22 mouse cellular contexts compared by ENCODE assay signal in the genomic region with DNA sequence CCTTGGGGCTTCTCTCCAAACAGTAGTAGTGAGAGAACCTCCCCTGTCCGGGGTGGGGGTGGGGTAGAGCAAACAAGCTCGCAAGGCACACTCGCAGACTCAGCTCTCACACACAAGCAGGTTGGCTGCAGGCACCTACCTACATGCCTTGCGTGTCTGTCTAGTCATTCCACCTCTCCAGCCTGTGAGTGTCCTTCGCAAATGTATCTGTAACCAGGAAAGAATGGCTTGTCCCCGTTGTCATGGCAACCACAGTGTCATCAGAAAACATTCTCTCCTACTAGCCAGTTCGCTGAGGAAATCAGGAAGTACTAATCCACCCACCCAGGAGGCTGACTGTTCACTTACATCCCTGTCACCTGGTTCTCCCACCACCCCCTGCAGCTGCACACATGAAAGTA. TPM values are rescaled to one million over a fixed set of nuclear protein-coding genes. Genes with fewer than 3 reads are reported as not detected.
DNase-seq lines count a peak whose midpoint lies in the region; ATAC-seq and TF ChIP-seq lines count a peak whose summit lies in the region.
"Not testable (repeated sequence)": the region's sequence is repeated elsewhere in the genome, so short reads cannot be mapped to it uniquely, and the experiment has no call there.
"Had no signal": no experiment of that assay in that cellular context is flagged by ENCODE, and none has a peak within 500 bp of the region (broad histone marks: within the 10 kb centered on the region; RNA-seq: fewer than 3 reads in every experiment).

No protein-coding gene starts in this region.

- not testable (repeated sequence) for H3K27me3 ChIP-seq in forebrain, embryonic 13.5 days; hindbrain, embryonic 15.5 days; intestine, embryonic 16.5 days (replicated peaks; ENCODE audit: control insufficient read depth, insufficient read depth, low read length); lung, embryonic 14.5 days (ENCODE audit: insufficient read depth, low read length); midbrain, embryonic 11.5 days (ENCODE audit: control insufficient read depth, insufficient read depth, low read length); midbrain, postnatal 0 days (ENCODE audit: insufficient read depth, low read length)

- H3K9me3 ChIP-seq in forebrain, embryonic 13.5 days (replicated peaks); hindbrain, embryonic 15.5 days; intestine, embryonic 16.5 days (ENCODE audit: control insufficient read depth, low read length); lung, embryonic 14.5 days (ENCODE audit: low read depth, low read length); midbrain, embryonic 11.5 days (ENCODE audit: control insufficient read depth, low read length); midbrain, postnatal 0 days (ENCODE audit: low read length): not testable (repeated sequence)

- DNase-seq in lung, embryonic 14.5 days; midbrain, embryonic 11.5 days (ENCODE audit: low spot score, missing footprints); midbrain, postnatal 0 days (ENCODE audit: low spot score): not testable (repeated sequence)

- H3K27ac ChIP-seq in forebrain, embryonic 13.5 days; hindbrain, embryonic 15.5 days (replicated peaks); intestine, embryonic 16.5 days (ENCODE audit: low read length); lung, embryonic 14.5 days (ENCODE audit: low read depth); midbrain, embryonic 11.5 days (ENCODE audit: low read depth, low read length); midbrain, postnatal 0 days (ENCODE audit: low read depth, low read length): not testable (repeated sequence)

- ATAC-seq in forebrain, embryonic 13.5 days, result peak; percentile 66
- ATAC-seq in granulocyte monocyte progenitor cell, adult 5-6 weeks (replicated peaks; ENCODE audit: poor library complexity, severe bottlenecking), result peak; percentile 95
- peak; percentile 87 for ATAC-seq in hindbrain, embryonic 15.5 days (ENCODE audit: low FRiP score, low read depth)
- peak; percentile 59 for ATAC-seq in intestine, embryonic 16.5 days
- peak; percentile 68 for ATAC-seq in lung, embryonic 14.5 days (ENCODE audit: insufficient read depth)
- ATAC-seq in midbrain, embryonic 11.5 days (ENCODE audit: low FRiP score), result peak; percentile 54; the same call in 1 of the 2 replicates
- peak; percentile 86 for ATAC-seq in midbrain, postnatal 0 days (ENCODE audit: low FRiP score)

- WGBS in forebrain, embryonic 13.5 days, result no CpG with 5 or more reads among the region's 7 CpGs
- WGBS in hindbrain, embryonic 15.5 days, result no CpG with 5 or more reads among the region's 7 CpGs
- WGBS in intestine, embryonic 16.5 days, result no CpG with 5 or more reads among the region's 7 CpGs
- WGBS in lung, embryonic 14.5 days, result no CpG with 5 or more reads among the region's 7 CpGs
- WGBS in midbrain, embryonic 11.5 days, result no CpG with 5 or more reads among the region's 7 CpGs
- no CpG with 5 or more reads among the region's 7 CpGs for WGBS in midbrain, postnatal 0 days

- not testable (repeated sequence) for H3K4me3 ChIP-seq in forebrain, embryonic 13.5 days; hindbrain, embryonic 15.5 days; intestine, embryonic 16.5 days (ENCODE audit: low read length); lung, embryonic 14.5 days (ENCODE audit: low read depth, low read length); midbrain, embryonic 11.5 days (ENCODE audit: low read depth, low read length); midbrain, postnatal 0 days (ENCODE audit: low read depth, low read length)

- H3K4me2 ChIP-seq in forebrain, embryonic 13.5 days; hindbrain, embryonic 15.5 days; intestine, embryonic 16.5 days (ENCODE audit: low read depth, low read length); lung, embryonic 14.5 days; midbrain, embryonic 11.5 days; midbrain, postnatal 0 days (ENCODE audit: low read depth, low read length, poor library complexity, severe bottlenecking): not testable (repeated sequence)

- H3K4me1 ChIP-seq in forebrain, embryonic 13.5 days; hindbrain, embryonic 15.5 days (replicated peaks); intestine, embryonic 16.5 days (ENCODE audit: control insufficient read depth, insufficient read depth, low read length); lung, embryonic 14.5 days (ENCODE audit: insufficient read depth); midbrain, embryonic 11.5 days (ENCODE audit: control insufficient read depth, insufficient read depth, low read length); midbrain, postnatal 0 days (ENCODE audit: insufficient read depth, low read length): not testable (repeated sequence)

- H3K9ac ChIP-seq in forebrain, embryonic 13.5 days; hindbrain, embryonic 15.5 days; intestine, embryonic 16.5 days (ENCODE audit: low read depth, low read length); lung, embryonic 14.5 days; midbrain, embryonic 11.5 days (ENCODE audit: low read length); midbrain, postnatal 0 days (replicated peaks; ENCODE audit: low read length, poor library complexity, severe bottlenecking): not testable (repeated sequence)

- H3K36me3 ChIP-seq in forebrain, embryonic 13.5 days (ENCODE audit: poor library complexity, severe bottlenecking); hindbrain, embryonic 15.5 days; intestine, embryonic 16.5 days (ENCODE audit: control insufficient read depth, insufficient read depth, low read length); lung, embryonic 14.5 days (ENCODE audit: insufficient read depth); midbrain, embryonic 11.5 days (ENCODE audit: control insufficient read depth, insufficient read depth, low read length); midbrain, postnatal 0 days (ENCODE audit: insufficient read depth, low read length): not testable (repeated sequence)

- not testable (repeated sequence) for TF ChIP-seq CTCF in lung, embryonic 14.5 days (IDR thresholded peaks at IDR 0.05; ENCODE audit: low read depth); midbrain, postnatal 0 days (IDR thresholded peaks at IDR 0.05)

RNA-seq across cellular contexts. Expression of a gene that starts 5.4 kb away (rescaled TPM):
- not detected in 2 replicates for polyA plus RNA-seq in forebrain, embryonic 13.5 days (2015; fragmentation: Nextera tagmentation; extraction: Ambion mirVana)
- total RNA-seq in granulocyte monocyte progenitor cell, adult 5-6 weeks (2014; fragmentation: Nextera tagmentation), result not detected in 2 replicates
- not detected in 2 replicates for total RNA-seq in granulocyte monocyte progenitor cell, adult 5-6 weeks (2017)
- polyA plus RNA-seq in hindbrain, embryonic 15.5 days (2015; fragmentation: Nextera tagmentation; extraction: Ambion mirVana), result not detected in 2 replicates
- 0.10 and 0.28 TPM in 2 replicates for polyA plus RNA-seq in intestine, embryonic 16.5 days (2015; fragmentation: Nextera tagmentation; extraction: Ambion mirVana)
- polyA plus RNA-seq in lung, embryonic 14.5 days (2014; fragmentation: Nextera tagmentation; extraction: Ambion mirVana), result not detected in 2 replicates
- polyA plus RNA-seq in midbrain, embryonic 11.5 days (2014; fragmentation: Nextera tagmentation; extraction: Ambion mirVana), result not detected in 2 replicates
- total RNA-seq in midbrain, postnatal 0 days (2014; rRNA removed), result not detected in 2 replicates
- polyA plus RNA-seq in midbrain, postnatal 0 days (2015; fragmentation: Nextera tagmentation; extraction: Ambion mirVana), result not detected in 2 replicates
- total RNA-seq: adrenal gland, postnatal 10 days; gastrocnemius, adult 18-20 months; gastrocnemius, postnatal 36 days; heart, adult 8-10 months; heart, postnatal 36 days; left cerebral cortex, postnatal 14 days; monocyte, adult 5-6 weeks had no signal
- polyA plus RNA-seq: C2C12; embryonic facial prominence, embryonic 12.5 days; erythroblast, embryonic 14.5 days; heart, embryonic 14.5 days; kidney, embryonic 15.5 days; limb, embryonic 12.5 days; liver, embryonic 11.5 days; spleen, adult 2 months had no signal

RNA-seq across cellular contexts. Expression of a gene that starts 6.0 kb away (rescaled TPM):
- 0.21 and 0.53 TPM in 2 replicates for polyA plus RNA-seq in forebrain, embryonic 13.5 days (2015; fragmentation: Nextera tagmentation; extraction: Ambion mirVana)
- not detected in 2 replicates for total RNA-seq in granulocyte monocyte progenitor cell, adult 5-6 weeks (2014; fragmentation: Nextera tagmentation)
- total RNA-seq in granulocyte monocyte progenitor cell, adult 5-6 weeks (2017), result not detected in 2 replicates
- polyA plus RNA-seq in hindbrain, embryonic 15.5 days (2015; fragmentation: Nextera tagmentation; extraction: Ambion mirVana), result 0.64 TPM in 1 of 2 replicates, not detected in the other
- polyA plus RNA-seq in intestine, embryonic 16.5 days (2015; fragmentation: Nextera tagmentation; extraction: Ambion mirVana), result 0.39 TPM in 1 of 2 replicates, not detected in the other
- polyA plus RNA-seq in lung, embryonic 14.5 days (2014; fragmentation: Nextera tagmentation; extraction: Ambion mirVana), result 0.09 TPM in 1 of 2 replicates, not detected in the other
- 0.27 TPM in 1 of 2 replicates, not detected in the other for polyA plus RNA-seq in midbrain, embryonic 11.5 days (2014; fragmentation: Nextera tagmentation; extraction: Ambion mirVana)
- total RNA-seq in midbrain, postnatal 0 days (2014; rRNA removed), result 1.1 and 2.8 TPM in 2 replicates
- polyA plus RNA-seq in midbrain, postnatal 0 days (2015; fragmentation: Nextera tagmentation; extraction: Ambion mirVana), result 1.3 and 1.4 TPM in 2 replicates
- total RNA-seq: adrenal gland, postnatal 10 days; gastrocnemius, adult 18-20 months; gastrocnemius, postnatal 36 days; heart, adult 8-10 months; heart, postnatal 36 days; monocyte, adult 5-6 weeks had no signal
- polyA plus RNA-seq: C2C12; embryonic facial prominence, embryonic 12.5 days; erythroblast, embryonic 14.5 days; heart, embryonic 14.5 days; kidney, embryonic 15.5 days; limb, embryonic 12.5 days; liver, embryonic 11.5 days; spleen, adult 2 months had no signal

RNA-seq across cellular contexts. Expression of a gene that starts 26.4 kb away (rescaled TPM):
- 0.32 and 1.0 TPM in 2 replicates for polyA plus RNA-seq in forebrain, embryonic 13.5 days (2015; fragmentation: Nextera tagmentation; extraction: Ambion mirVana)
- total RNA-seq in granulocyte monocyte progenitor cell, adult 5-6 weeks (2014; fragmentation: Nextera tagmentation), result not detected in 2 replicates
- total RNA-seq in granulocyte monocyte progenitor cell, adult 5-6 weeks (2017), result not detected in 2 replicates
- polyA plus RNA-seq in hindbrain, embryonic 15.5 days (2015; fragmentation: Nextera tagmentation; extraction: Ambion mirVana), result 0.52 and 1.2 TPM in 2 replicates
- polyA plus RNA-seq in intestine, embryonic 16.5 days (2015; fragmentation: Nextera tagmentation; extraction: Ambion mirVana), result 0.33 TPM in 1 of 2 replicates, not detected in the other
- polyA plus RNA-seq in lung, embryonic 14.5 days (2014; fragmentation: Nextera tagmentation; extraction: Ambion mirVana), result 0.09 and 0.11 TPM in 2 replicates
- polyA plus RNA-seq in midbrain, embryonic 11.5 days (2014; fragmentation: Nextera tagmentation; extraction: Ambion mirVana), result 0.23 TPM in 1 of 2 replicates, not detected in the other
- total RNA-seq in midbrain, postnatal 0 days (2014; rRNA removed), result 0.66 and 2.8 TPM in 2 replicates
- 1.4 and 1.5 TPM in 2 replicates for polyA plus RNA-seq in midbrain, postnatal 0 days (2015; fragmentation: Nextera tagmentation; extraction: Ambion mirVana)
- total RNA-seq: gastrocnemius, adult 18-20 months; gastrocnemius, postnatal 36 days; heart, adult 8-10 months; heart, postnatal 36 days; monocyte, adult 5-6 weeks had no signal
- polyA plus RNA-seq: C2C12; erythroblast, embryonic 14.5 days; heart, embryonic 14.5 days; kidney, embryonic 15.5 days; limb, embryonic 12.5 days; liver, embryonic 11.5 days; spleen, adult 2 months had no signal

RNA-seq across cellular contexts. Expression of a gene that starts 33.6 kb away (rescaled TPM):
- not detected in 2 replicates for polyA plus RNA-seq in forebrain, embryonic 13.5 days (2015; fragmentation: Nextera tagmentation; extraction: Ambion mirVana)
- not detected in 2 replicates for total RNA-seq in granulocyte monocyte progenitor cell, adult 5-6 weeks (2014; fragmentation: Nextera tagmentation)
- 1.6 TPM in 1 of 2 replicates, not detected in the other for total RNA-seq in granulocyte monocyte progenitor cell, adult 5-6 weeks (2017)
- polyA plus RNA-seq in hindbrain, embryonic 15.5 days (2015; fragmentation: Nextera tagmentation; extraction: Ambion mirVana), result not detected in 2 replicates
- polyA plus RNA-seq in intestine, embryonic 16.5 days (2015; fragmentation: Nextera tagmentation; extraction: Ambion mirVana), result not detected in 2 replicates
- not detected in 2 replicates for polyA plus RNA-seq in lung, embryonic 14.5 days (2014; fragmentation: Nextera tagmentation; extraction: Ambion mirVana)
- not detected in 2 replicates for polyA plus RNA-seq in midbrain, embryonic 11.5 days (2014; fragmentation: Nextera tagmentation; extraction: Ambion mirVana)
- total RNA-seq in midbrain, postnatal 0 days (2014; rRNA removed), result not detected in 2 replicates
- polyA plus RNA-seq in midbrain, postnatal 0 days (2015; fragmentation: Nextera tagmentation; extraction: Ambion mirVana), result not detected in 2 replicates
- total RNA-seq: adrenal gland, postnatal 10 days; gastrocnemius, adult 18-20 months; gastrocnemius, postnatal 36 days; heart, adult 8-10 months; heart, postnatal 36 days; left cerebral cortex, postnatal 14 days; monocyte, adult 5-6 weeks had no signal
- polyA plus RNA-seq: C2C12; embryonic facial prominence, embryonic 12.5 days; erythroblast, embryonic 14.5 days; heart, embryonic 14.5 days; kidney, embryonic 15.5 days; limb, embryonic 12.5 days; liver, embryonic 11.5 days; spleen, adult 2 months had no signal

RNA-seq across cellular contexts. Expression of a gene that starts 46.3 kb away (rescaled TPM):
- 2.9 and 3.4 TPM in 2 replicates for polyA plus RNA-seq in forebrain, embryonic 13.5 days (2015; fragmentation: Nextera tagmentation; extraction: Ambion mirVana)
- total RNA-seq in granulocyte monocyte progenitor cell, adult 5-6 weeks (2014; fragmentation: Nextera tagmentation), result 1.8 and 8.5 TPM in 2 replicates
- 4.2 and 6.0 TPM in 2 replicates for total RNA-seq in granulocyte monocyte progenitor cell, adult 5-6 weeks (2017)
- polyA plus RNA-seq in hindbrain, embryonic 15.5 days (2015; fragmentation: Nextera tagmentation; extraction: Ambion mirVana), result 4.3 and 5.7 TPM in 2 replicates
- polyA plus RNA-seq in intestine, embryonic 16.5 days (2015; fragmentation: Nextera tagmentation; extraction: Ambion mirVana), result 8.8 and 9.4 TPM in 2 replicates
- 3.6 and 5.6 TPM in 2 replicates for polyA plus RNA-seq in lung, embryonic 14.5 days (2014; fragmentation: Nextera tagmentation; extraction: Ambion mirVana)
- 3.8 and 4.7 TPM in 2 replicates for polyA plus RNA-seq in midbrain, embryonic 11.5 days (2014; fragmentation: Nextera tagmentation; extraction: Ambion mirVana)
- total RNA-seq in midbrain, postnatal 0 days (2014; rRNA removed), result 0.60 and 5.7 TPM in 2 replicates
- polyA plus RNA-seq in midbrain, postnatal 0 days (2015; fragmentation: Nextera tagmentation; extraction: Ambion mirVana), result 3.4 and 4.7 TPM in 2 replicates
- total RNA-seq: monocyte, adult 5-6 weeks had no signal
- polyA plus RNA-seq: erythroblast, embryonic 14.5 days had no signal
